Mouse (Mus musculus) cerebellum, postnatal 14 days (tissue): Measurements from ENCODE around the gene Armt1.
"Not testable (repeated sequence)": the region's sequence is repeated elsewhere in the genome, so short reads cannot be mapped to it uniquely, and the experiment has no call there.

Experiments
- DNase-seq, 2 experiments: peaks; one replicate each; pipeline ENCODE4 v3.0.0; 2021; ENCODE audit warnings: mixed read lengths in 2 of 2

Gene Armt1

DNA sequence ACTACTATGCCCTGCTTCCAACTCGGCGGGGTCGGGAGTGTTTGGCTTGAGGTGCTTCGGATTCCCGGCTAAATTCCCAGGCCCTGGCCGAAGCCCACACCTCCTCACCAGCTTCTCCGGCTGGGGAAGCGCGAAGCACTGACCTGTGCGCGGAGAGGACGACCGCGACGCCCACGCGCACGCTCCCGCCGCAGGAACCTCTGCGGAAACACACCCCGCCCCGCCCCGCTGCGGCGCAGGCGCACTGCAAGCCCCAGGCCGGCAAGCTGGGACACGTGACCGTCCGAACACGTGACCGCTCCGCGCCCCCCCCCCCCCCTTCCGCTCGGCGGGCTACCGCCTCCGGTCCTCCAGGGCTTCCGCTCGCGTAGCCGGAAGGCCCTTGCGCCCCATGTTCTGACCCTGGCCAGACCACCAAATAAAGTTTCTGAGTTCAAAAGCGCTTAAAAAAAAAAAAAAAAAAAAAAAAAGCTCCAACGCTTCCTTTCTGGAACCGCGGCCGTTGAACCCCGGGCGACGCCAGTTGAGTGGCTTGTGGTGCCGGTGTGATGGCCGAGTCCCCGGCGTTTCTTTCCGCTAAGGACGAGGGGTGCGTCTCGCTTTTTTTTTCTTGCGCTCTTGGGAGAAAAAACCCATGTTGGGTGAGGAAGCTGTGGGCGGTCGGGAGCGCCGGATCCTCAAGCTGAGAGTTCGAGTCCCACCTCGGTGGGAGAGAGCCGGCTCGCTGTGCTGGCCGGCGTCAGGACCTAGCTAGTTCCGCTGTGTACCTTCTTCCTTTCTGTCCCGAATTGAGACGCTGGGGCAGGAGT, at the start of gene Armt1, which contains the start of gene Rmnd1:
Armt1 (plus strand) TSS at position 345 of the 809 bp plus-strand sequence.
Rmnd1 (minus strand) TSS at position 266 of the 809 bp plus-strand sequence.
- DNase-seq = peak; percentile 98

GRCm38 (mm10) chr10:4384244-4384643, 48.0 kb upstream of the Armt1 start:
- no peak for DNase-seq

DNA sequence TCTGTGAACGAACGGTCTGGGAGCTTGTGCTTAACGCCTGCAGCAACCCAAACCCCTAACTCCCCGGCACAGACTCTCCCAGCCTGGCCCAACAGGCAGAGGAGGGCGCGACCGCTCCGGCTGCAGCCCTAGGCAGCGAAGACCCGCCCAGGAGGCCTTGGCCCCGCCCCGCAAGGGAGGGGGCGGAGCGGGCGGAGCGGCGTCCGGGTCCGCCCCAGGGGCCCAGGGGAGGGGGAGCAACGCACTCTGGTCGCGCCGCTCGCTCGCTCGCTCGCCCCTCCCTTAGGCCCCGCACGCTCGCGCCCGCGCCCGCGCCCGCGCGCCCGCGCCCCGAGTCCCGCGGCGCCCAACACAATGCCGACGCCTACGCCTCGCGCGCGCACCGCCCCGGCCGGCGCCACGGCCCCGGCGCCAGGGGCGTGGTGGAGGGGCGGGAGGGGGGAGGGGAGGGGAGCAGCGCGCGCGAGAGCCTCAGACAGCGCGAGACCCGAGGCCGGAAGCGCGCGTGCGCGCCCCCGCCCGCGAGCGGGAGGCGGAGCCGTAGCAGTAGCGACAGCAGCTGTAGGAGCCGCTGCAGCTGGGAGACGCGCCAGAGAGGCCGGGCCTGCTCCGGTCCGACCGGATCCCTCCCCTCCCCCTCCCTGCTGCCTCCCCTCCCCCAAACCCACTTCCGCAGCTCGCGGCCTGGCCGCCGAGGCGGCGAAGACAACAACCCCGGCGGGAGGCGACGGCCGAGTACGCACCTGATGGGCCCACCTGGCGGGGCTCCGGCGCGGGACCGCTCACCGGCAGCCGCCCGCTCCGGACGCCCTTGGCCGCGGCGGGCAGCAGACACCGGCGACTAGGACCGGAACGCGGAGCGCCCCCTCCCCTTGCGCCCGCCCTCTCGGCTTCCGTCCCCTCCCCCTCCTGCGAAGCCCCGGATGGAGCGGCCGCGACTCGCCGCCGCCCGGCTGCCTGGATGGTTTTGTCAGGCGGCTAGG, 45.4 kb upstream of the Armt1 start:
- DNase-seq = peak; percentile 97

GRCm38 (mm10) chr10:4387701-4388383, 44.4 kb upstream of the Armt1 start, which contains the start of gene Zbtb2:
Gene Zbtb2, minus strand, starts transcription at chr10:4388108.
- DNase-seq = peak; percentile 73 to 81

GRCm38 (mm10) chr10:4388384-4388745, 43.9 kb upstream of the Armt1 start:
- DNase-seq = no peak

- no peak for DNase-seq
Measured at GRCm38 (mm10) chr10:4389036-4389435, 43.2 kb upstream of the Armt1 start.

GRCm38 (mm10) chr10:4389461-4390112, 42.7 kb upstream of the Armt1 start:
- no peak for DNase-seq

- no peak for DNase-seq
Measured at GRCm38 (mm10) chr10:4390550-4390949, 41.7 kb upstream of the Armt1 start.

GRCm38 (mm10) chr10:4391076-4391475, 41.2 kb upstream of the Armt1 start:
- no peak for DNase-seq

GRCm38 (mm10) chr10:4391851-4392250, 40.4 kb upstream of the Armt1 start:
- peak; percentile 45 to 49 for DNase-seq

GRCm38 (mm10) chr10:4395321-4395720, 36.9 kb upstream of the Armt1 start:
- no peak for DNase-seq

- no peak for DNase-seq
Measured at GRCm38 (mm10) chr10:4398058-4398457, 34.2 kb upstream of the Armt1 start.

DNA sequence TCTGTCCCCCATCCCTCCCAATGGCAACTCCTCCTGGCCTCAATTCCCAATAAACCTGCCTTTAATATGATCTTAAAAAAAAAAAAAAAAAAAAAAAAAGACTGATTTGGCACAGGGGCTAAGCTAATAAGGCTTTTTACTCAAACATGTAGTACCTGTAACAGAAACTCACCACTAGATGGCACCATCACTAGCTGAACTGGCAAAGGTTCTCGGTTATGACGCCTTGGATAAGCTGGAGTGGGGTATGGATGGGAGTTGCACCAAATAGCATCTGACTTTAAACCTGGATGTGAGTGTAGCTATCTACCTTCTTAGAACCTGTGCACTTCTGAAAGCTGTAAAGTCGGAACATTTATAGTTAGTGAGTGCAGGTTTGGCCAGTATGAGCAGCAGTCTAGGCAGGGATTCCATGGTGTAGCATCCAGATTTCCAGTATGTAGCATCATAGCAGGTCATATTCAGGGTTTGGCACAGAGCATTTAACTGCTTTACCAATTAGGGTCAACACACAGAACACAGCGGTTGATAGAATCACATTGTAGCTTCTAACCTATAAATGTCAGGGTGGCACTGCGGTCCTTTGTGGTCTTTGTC, 27.3 kb upstream of the Armt1 start:
- peak; percentile 74 to 76 for DNase-seq

GRCm38 (mm10) chr10:4405511-4405910, 26.8 kb upstream of the Armt1 start:
- DNase-seq = no peak

- DNase-seq = no peak
Measured at GRCm38 (mm10) chr10:4407191-4407590, 25.1 kb upstream of the Armt1 start.

GRCm38 (mm10) chr10:4425245-4425644, 7.0 kb upstream of the Armt1 start:
- DNase-seq = no peak

GRCm38 (mm10) chr10:4430399-4430798, 1.9 kb upstream of the Armt1 start:
- no peak for DNase-seq

DNA sequence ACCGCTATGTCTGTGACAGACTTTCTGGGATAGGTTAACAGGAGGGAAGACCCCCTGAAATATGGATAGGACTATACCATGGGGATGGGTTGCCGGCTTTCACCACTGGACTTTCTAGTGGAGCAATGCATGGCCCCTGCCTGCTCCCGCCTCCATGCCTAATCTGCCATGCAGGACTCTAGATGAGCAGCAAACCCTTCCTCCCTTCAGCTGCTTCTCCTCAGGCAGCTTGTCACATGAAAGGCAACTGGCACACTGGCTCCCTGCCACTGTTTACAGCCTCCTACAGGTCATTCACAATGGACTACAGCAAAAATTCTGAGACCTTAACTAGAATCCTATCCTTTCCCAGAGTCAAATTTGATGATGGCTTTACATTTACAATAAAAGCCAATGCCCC, 1.4 kb upstream of the Armt1 start:
- peak; percentile 72 to 81 for DNase-seq

GRCm38 (mm10) chr10:4431746-4432122, 533 bp upstream of the Armt1 start:
- DNase-seq = no peak

DNA sequence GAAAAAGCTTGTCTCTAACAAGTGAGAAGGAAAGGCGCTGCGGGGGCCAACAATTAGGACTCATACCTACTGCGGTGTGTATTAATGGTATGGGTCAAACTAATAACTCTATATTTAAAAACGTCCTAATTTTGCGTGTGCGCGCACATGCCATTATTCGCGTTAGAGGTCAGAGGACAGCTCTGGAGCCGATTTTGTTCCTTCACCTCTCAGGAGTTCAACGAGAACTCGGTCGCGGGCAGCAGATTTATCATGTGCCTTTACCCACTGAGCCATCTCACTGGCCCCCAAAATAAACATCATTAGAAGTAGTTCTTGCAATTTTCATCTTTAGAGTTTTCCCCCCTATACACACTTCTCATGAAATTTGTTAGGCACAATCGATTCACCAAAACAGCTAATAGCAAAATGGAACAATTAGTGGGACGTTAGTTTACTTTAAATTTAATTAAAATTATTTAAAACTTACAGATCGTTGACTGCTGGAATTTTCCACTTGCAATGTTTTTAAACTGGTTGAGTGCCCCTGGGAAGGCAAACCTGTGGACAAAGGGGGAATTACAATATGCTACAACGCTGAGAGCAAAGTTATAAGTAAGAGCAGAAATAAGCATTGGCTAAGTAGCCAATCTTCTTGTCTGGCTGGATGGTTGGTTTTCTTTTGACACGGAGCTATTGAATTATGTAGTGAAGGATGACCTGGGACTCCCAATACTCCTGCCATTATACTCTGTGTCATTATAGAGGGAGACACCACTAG, 909 bp downstream of the Armt1 start:
- peak in 1 of 2 experiments; percentile 14 for DNase-seq

DNA sequence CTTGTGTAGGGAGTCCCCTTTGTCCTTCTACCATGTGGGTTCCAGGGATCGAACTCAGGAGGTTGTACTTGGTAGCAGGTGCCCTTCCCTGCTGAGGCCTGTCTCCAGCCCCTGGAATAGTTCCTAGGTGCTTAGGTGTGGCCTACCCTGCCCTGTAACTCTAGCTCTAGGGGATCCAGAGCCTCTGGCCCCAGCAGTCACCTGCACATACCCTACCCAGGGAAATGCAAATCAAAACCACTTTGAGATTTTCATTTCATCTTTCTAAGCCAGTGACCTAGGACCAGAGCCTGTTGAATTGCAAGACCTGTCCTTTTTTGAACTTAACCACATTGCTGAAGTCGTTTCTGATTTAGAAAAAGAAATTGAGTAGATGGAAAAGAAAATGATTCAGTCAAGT, 1.6 kb downstream of the Armt1 start:
- not testable (repeated sequence) for DNase-seq
